Mouse (Mus musculus) adrenal gland, postnatal 4 days (tissue): ENCODE results near the gene Gfral. TPM values are rescaled to one million over a fixed set of nuclear protein-coding genes. Genes with fewer than 3 reads are reported as not detected.

Source experiments
- DNase-seq, 2 experiments: peaks; one replicate each; pipeline ENCODE4 v3.0.0; 2021 to 2022; ENCODE audit warnings: low spot score in 2 of 2, mixed read lengths in 2 of 2
- total RNA-seq, 2 experiments: library from RNA; stranded (reverse); gene quantifications; 2 replicates each; pipeline ENCODE4 v1.2.3; 2021

Gfral gene
- total RNA-seq, 2 experiments from 2014 or later: not detected

GRCm38 (mm10) chr9:76124249-76124648 is 89.2 kb downstream of the Gfral start:
- no peak for DNase-seq

- peak; percentile 4 to 18 for DNase-seq
Measured at GRCm38 (mm10) chr9:76122888-76123287, 90.6 kb downstream of the Gfral start.

Other genes with a start within 250 kb of the Gfral start
- gene Hmgcll1, start 198.8 kb downstream of the Gfral start, total RNA-seq: 1 to 10 TPM; 4.4 to 6.2 TPM
- under 1 TPM; 0.59 to 0.67 TPM for gene Hcrtr2, start 110.2 kb upstream of the Gfral start, total RNA-seq